Mouse (Mus musculus) myocyte (in vitro differentiated cells): ENCODE measurements around the gene Kcnh3.
A peak's percentile ranks its signal among the peaks of the same experiment; 100 is the strongest.

ENCODE experiments used
- CEBPB ChIP-seq: IDR thresholded peaks from 2 replicates; pipeline ENCODE4 v1.6.1; 2011; ENCODE audit warnings: mild to moderate bottlenecking, moderate library complexity; ENCODE audit not compliant: poor library complexity, insufficient read depth, severe bottlenecking
- E2F4 ChIP-seq: IDR thresholded peaks from one replicate; pipeline ENCODE4 v1.6.1; 2011; ENCODE audit warnings: mild to moderate bottlenecking, control low read depth, moderate library complexity; ENCODE audit not compliant: insufficient read depth
- MAX ChIP-seq: IDR thresholded peaks from one replicate; pipeline ENCODE4 v1.6.1; 2011; ENCODE audit warnings: low read depth, mild to moderate bottlenecking, control low read depth
- MYOD1 ChIP-seq, 3 experiments: IDR thresholded peaks; one replicate each; pipeline ENCODE4 v1.6.1; 2011; ENCODE audit warnings: control low read depth in 2 of 3, low read depth in 2 of 3, mild to moderate bottlenecking in 2 of 3, moderate library complexity in 1 of 3; ENCODE audit not compliant: insufficient read length in 2 of 3, control insufficient read depth in 1 of 3
- MYOG ChIP-seq, 3 experiments: IDR thresholded peaks; one replicate each; pipeline ENCODE4 v1.6.1; 2011; ENCODE audit warnings: control low read depth in 2 of 3, low read depth in 2 of 3, mild to moderate bottlenecking in 2 of 3; ENCODE audit not compliant: insufficient read length in 2 of 3, control insufficient read depth in 1 of 3, insufficient read depth in 1 of 3
- POLR2A ChIP-seq: IDR thresholded peaks from one replicate; pipeline ENCODE4 v1.6.1; 2011; ENCODE audit warnings: low read depth, mild to moderate bottlenecking, control low read depth, moderate library complexity; ENCODE audit not compliant: insufficient read length
- POLR2AphosphoS2 ChIP-seq: IDR thresholded peaks from one replicate; pipeline ENCODE4 v1.6.1; 2011; ENCODE audit warnings: low read depth, control low read depth; ENCODE audit not compliant: insufficient read length
- REST ChIP-seq: IDR thresholded peaks from one replicate; pipeline ENCODE4 v1.6.1; 2011; ENCODE audit warnings: mild to moderate bottlenecking, control low read depth, moderate library complexity; ENCODE audit not compliant: insufficient read depth, insufficient read length
- SRF ChIP-seq: IDR thresholded peaks from one replicate; pipeline ENCODE4 v1.6.1; 2011; ENCODE audit warnings: low read depth; ENCODE audit not compliant: control insufficient read depth, insufficient read length
- TCF12 ChIP-seq: IDR thresholded peaks from one replicate; pipeline ENCODE4 v1.6.1; 2011; ENCODE audit warnings: mild to moderate bottlenecking, control low read depth; ENCODE audit not compliant: poor library complexity, insufficient read depth, severe bottlenecking
- TCF3 ChIP-seq: IDR thresholded peaks from one replicate; pipeline ENCODE4 v1.6.1; 2011; ENCODE audit warnings: low read depth, control low read depth; ENCODE audit not compliant: insufficient read length
- USF1 ChIP-seq: IDR thresholded peaks from one replicate; pipeline ENCODE4 v1.6.1; 2011; ENCODE audit warnings: low read depth, mild to moderate bottlenecking, control low read depth, moderate library complexity

DNA sequence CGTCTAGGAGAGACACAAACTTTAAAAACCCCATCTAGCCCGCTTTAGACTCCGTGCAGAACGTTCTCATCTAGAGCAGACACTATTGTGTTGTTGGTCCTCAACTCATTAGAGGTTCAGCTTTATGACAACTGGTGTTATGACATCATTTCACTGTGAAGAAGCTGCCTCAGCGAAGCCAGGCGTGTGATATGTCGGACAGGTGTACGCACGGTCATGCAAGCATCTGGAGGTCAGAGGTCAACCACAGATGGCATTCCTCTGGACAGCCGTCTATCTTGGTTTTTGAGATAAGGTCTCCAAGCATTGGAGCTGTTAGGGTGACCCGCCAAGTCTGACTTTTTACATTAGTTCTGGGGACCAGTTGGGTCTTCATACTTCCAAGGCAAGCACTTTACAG is 65.9 kb downstream of the Kcnh3 start:
- no peak for TF ChIP-seq POLR2A
- no peak for TF ChIP-seq USF1
- peak; percentile 31 for TF ChIP-seq TCF12
- TF ChIP-seq REST = no peak
- no peak for TF ChIP-seq CEBPB
- peak in 2 of 3 experiments; percentile 73 to 89 for TF ChIP-seq MYOG (IDR thresholded peaks at IDR 0.05; ENCODE audit: control insufficient read depth in 1 of 3, insufficient read depth in 1 of 3, insufficient read length in 2 of 3, low read depth in 2 of 3)
- no peak for TF ChIP-seq E2F4
- no peak for TF ChIP-seq MAX
- TF ChIP-seq MYOD1 (IDR thresholded peaks at IDR 0.05; ENCODE audit: control insufficient read depth in 1 of 3, insufficient read length in 2 of 3, low read depth in 2 of 3) = peak in 2 of 3 experiments; percentile 93 to 94
- no peak for TF ChIP-seq POLR2AphosphoS2
- TF ChIP-seq SRF = no peak
- TF ChIP-seq TCF3 = peak; percentile 78
